Mouse (Mus musculus) liver, embryonic 11.5 days (tissue): ENCODE measurements around the gene Baz2b. TPM values are rescaled to one million over a fixed set of nuclear protein-coding genes. Genes with fewer than 3 reads are reported as not detected.

Experiments
- ATAC-seq: fragments of 200-750 bp; cut with Nextera tagmentation; replicated peaks from 2 replicates; pipeline ENCODE4 v1.8.0; 2017; ENCODE audit warnings: moderate number of reproducible peaks, mild to moderate bottlenecking, moderate TSS enrichment, moderate library complexity; ENCODE audit not compliant: low FRiP score
- DNase-seq: peaks from one replicate; pipeline ENCODE4 v3.0.0-alpha.2; 2017; ENCODE audit warnings: low spot score
- H3K27ac ChIP-seq: fragments of 300-500 bp; sonication (generic); 2 replicates; pipeline ENCODE4 v1.5.1; 2014; ENCODE audit warnings: mild to moderate bottlenecking, low read depth, low read length, control low read depth
- H3K27me3 ChIP-seq: fragments of 300-500 bp; sonication (generic); replicated peaks from 2 replicates; pipeline ENCODE4 v1.6.1; 2014; ENCODE audit warnings: low read length, mixed read lengths; ENCODE audit not compliant: control insufficient read depth, insufficient read depth
- H3K36me3 ChIP-seq: fragments of 300-500 bp; sonication (generic); 2 replicates; pipeline ENCODE4 v1.6.1; 2014; ENCODE audit warnings: mild to moderate bottlenecking, low read length, moderate library complexity, mixed read lengths; ENCODE audit not compliant: control insufficient read depth, insufficient read depth
- H3K4me1 ChIP-seq: fragments of 300-500 bp; sonication (generic); replicated peaks from 2 replicates; pipeline ENCODE4 v1.6.1; 2014; ENCODE audit warnings: low read length, mixed read lengths; ENCODE audit not compliant: control insufficient read depth, insufficient read depth
- H3K4me2 ChIP-seq: fragments of 300-500 bp; sonication (generic); 2 replicates; pipeline ENCODE4 v1.6.1; 2014; ENCODE audit warnings: mild to moderate bottlenecking, control low read depth, moderate library complexity
- H3K4me3 ChIP-seq: fragments of 300-500 bp; sonication (generic); 2 replicates; pipeline ENCODE4 v1.5.1; 2014; ENCODE audit warnings: low read depth, low read length, control low read depth
- H3K9ac ChIP-seq: fragments of 300-500 bp; sonication (generic); 2 replicates; pipeline ENCODE4 v1.6.1; 2014; ENCODE audit warnings: low read depth, low read length, control low read depth
- H3K9me3 ChIP-seq: fragments of 300-500 bp; sonication (generic); 2 replicates; pipeline ENCODE4 v1.6.1; 2016; ENCODE audit warnings: low read length, inconsistent platforms, mixed read lengths; ENCODE audit not compliant: control insufficient read depth
- WGBS: fragments of 180-500 bp; shearing (Covaris S2); extraction: QIAGEN DNeasy Blood & Tissue Kit; methylation state at CpG from one replicate; pipeline ENCODE4 v1.1.7; 2014; 5-methylcytosine and 5-hydroxymethylcytosine counted together
- polyA plus RNA-seq: library from polyadenylated mRNA; unstranded; fragments of >200 nt; fragmentation: Nextera tagmentation; extraction: Ambion mirVana; gene quantifications from 2 replicates; pipeline ENCODE4 v1.2.1, GENCODE M21; 2014

Baz2b gene
- polyA plus RNA-seq, 1 experiment from 2014 or later: 35.2 TPM

DNA sequence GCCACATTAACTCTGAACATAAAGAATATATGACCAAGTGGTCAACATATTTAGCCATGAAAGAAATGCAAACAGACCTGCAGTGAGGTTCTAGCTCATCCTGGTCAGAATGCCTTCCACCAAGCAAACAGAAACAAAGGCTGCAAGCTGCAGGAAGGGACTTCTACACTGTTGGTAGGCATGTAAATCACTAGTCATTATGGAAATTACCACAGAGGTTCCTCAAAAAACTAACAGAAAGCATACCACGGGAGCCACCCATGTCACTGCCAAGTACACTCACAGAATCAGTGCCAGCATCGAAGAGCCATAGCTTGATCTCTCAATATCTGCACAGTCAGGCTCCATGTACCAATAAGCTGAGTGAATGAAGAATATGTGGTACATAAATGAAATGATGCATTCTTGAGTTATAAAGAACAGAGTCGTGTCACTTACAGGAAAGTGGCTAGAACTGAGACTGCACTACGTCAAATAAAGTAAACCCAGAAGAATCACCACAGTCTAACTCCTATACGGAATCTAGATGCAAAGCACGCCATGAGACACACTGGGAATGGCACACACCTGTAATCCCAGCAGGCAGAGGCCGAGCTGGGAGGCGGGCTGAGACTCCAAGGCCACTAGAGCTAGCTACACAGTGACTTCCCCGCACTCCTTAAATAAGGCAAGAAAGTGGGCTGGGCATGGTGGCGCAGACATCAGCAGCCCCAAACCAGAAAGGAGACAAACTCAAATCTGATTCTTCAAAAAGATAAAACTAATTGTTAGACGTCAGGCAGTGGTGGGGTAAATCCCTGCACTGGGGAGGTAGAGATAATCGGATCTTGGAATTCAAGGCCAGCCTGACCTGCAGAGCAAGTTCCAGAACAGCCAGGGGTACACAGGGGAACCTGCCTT, 95.7 kb downstream of the Baz2b start:
- Histone ChIP-seq H3K27ac (no peak overlapping the region), H3K27me3 (no peaks in the 10 kb centered on the region), H3K4me2 (no peak overlapping the region), H3K4me3 (no peak overlapping the region), H3K4me1 (0 out of 2 replicates have a peak, but pooled peaks cover 7% of the 10 kb centered on the region), H3K9me3 (no peaks in the 10 kb centered on the region), H3K36me3 (peaks cover 3% of the 10 kb centered on the region), H3K9ac (no peak overlapping the region)
- DNase-seq (no peak), ATAC-seq (no peak)
- 77% methylated on average over 12 of the region's 12 CpGs for WGBS

DNA sequence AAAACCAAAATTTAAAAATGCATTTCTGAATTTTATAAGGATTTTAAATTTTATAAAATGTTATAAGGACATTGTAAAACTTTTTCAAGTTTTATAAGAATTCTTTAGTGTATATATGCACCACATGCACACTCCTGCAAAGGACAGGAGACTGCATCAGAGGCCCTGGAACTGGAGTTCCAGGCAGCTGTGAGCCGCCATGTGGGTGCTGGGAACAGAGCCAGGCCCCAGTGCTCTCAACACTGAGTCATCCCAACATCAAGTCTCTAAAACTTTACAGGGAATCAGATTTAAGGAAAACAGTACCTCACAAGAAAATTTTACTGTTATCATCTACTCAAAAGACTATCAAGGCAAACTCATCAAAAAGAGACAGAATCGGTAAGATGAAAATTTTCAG, 97.5 kb downstream of the Baz2b start:
- H3K4me2 ChIP-seq: no peak overlapping the region
- H3K9ac ChIP-seq: no peak overlapping the region
- no peak overlapping the region for H3K27ac ChIP-seq
- DNase-seq (no peak), ATAC-seq (no peak)
- H3K9me3 ChIP-seq: no peaks in the 10 kb centered on the region
- 0 out of 2 replicates have a peak, but pooled peaks cover 4% of the 10 kb centered on the region for H3K4me1 ChIP-seq
- no peak overlapping the region for H3K4me3 ChIP-seq
- no peaks in the 10 kb centered on the region for H3K27me3 ChIP-seq
- 96% methylated on average over 2 of the region's 2 CpGs for WGBS
- H3K36me3 ChIP-seq: peaks cover 3% of the 10 kb centered on the region

DNA sequence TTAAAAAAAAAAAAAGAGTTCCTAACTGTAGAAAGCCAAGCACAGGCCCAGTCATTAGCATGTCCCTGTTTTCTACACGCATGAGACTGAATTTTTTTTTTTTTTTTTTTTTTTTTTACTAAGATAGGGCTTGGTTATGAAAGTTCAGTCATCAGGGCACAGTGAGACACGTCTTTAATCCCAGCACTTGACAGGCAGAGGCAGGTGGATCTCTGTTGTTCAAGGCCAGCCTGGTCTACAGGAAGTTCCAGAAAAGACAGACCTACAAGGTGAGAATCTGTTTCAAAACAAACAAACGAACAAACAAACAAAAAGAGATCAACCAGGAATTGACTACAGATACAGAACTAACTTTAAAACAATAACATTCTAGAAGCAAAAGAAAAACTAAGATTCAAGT, 100.6 kb downstream of the Baz2b start:
- Histone ChIP-seq H3K9me3 (no peaks in the 10 kb centered on the region), H3K4me1 (no peaks in the 10 kb centered on the region), H3K27me3 (no peaks in the 10 kb centered on the region), H3K27ac (no peak overlapping the region), H3K4me3 (no peak overlapping the region), H3K4me2 (no peak overlapping the region), H3K9ac (no peak overlapping the region), H3K36me3 (peaks cover 3% of the 10 kb centered on the region)
- DNase-seq (no peak), ATAC-seq (no peak)
- 78% methylated on average over 3 of the region's 3 CpGs for WGBS

DNA sequence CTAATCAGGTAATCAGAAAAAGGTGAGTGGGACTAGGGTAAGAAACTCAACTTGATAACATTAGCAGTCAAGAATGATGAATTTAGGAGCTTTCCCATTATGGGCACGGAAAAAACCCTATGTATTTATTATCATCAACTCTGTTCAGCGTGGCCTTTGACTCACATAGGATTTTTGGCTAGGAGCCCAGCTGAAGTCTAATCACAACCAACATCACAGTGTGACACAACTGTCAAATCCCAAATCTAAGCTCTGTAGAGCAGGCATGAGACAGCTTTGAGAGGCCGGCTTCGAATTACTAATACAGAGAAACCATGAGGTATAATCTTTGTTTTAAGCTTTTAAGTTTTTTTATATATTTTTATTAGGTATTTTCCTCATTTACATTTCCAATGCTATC, 113.0 kb downstream of the Baz2b start:
- Histone ChIP-seq H3K4me2 (no peak overlapping the region), H3K27ac (no peak overlapping the region)
- WGBS: 84% methylated on average over 4 of the region's 4 CpGs

DNA sequence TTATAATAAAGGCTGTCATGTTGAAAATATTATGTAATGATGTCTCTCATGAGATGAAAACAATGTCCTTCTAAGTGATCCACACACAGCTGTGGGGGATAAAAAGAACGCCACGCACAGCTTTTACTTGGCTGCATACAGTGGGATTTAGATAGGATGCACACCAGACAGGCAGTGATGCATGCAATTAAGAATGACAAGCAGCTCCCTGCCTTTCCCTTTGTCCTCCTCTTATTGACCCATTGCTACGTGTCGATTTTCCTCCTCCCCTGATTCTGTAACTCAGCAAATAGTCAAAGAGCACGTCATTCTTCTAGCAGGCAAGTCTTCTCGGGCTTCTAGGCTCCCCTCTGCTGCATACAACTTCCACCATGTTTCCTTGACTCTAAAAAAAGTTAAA, 119.4 kb downstream of the Baz2b start:
- Histone ChIP-seq H3K9ac (no peak overlapping the region), H3K27ac (no peak overlapping the region), H3K36me3 (no peaks in the 10 kb centered on the region), H3K4me3 (no peak overlapping the region), H3K27me3 (no peaks in the 10 kb centered on the region), H3K4me1 (no peaks in the 10 kb centered on the region), H3K9me3 (no peaks in the 10 kb centered on the region), H3K4me2 (no peak overlapping the region)
- ATAC-seq (no peak), DNase-seq (no peak)
- 79% methylated on average over 6 of the region's 6 CpGs for WGBS

More for the DNA sequence above, 113.0 kb downstream of the Baz2b start:
- H3K36me3 ChIP-seq: no peaks in the 10 kb centered on the region
- DNase-seq (no peak), ATAC-seq (no peak)
- H3K9ac ChIP-seq: no peak overlapping the region
- no peaks in the 10 kb centered on the region for H3K27me3 ChIP-seq
- H3K4me3 ChIP-seq: no peak overlapping the region
- no peaks in the 10 kb centered on the region for H3K4me1 ChIP-seq
- no peaks in the 10 kb centered on the region for H3K9me3 ChIP-seq

DNA sequence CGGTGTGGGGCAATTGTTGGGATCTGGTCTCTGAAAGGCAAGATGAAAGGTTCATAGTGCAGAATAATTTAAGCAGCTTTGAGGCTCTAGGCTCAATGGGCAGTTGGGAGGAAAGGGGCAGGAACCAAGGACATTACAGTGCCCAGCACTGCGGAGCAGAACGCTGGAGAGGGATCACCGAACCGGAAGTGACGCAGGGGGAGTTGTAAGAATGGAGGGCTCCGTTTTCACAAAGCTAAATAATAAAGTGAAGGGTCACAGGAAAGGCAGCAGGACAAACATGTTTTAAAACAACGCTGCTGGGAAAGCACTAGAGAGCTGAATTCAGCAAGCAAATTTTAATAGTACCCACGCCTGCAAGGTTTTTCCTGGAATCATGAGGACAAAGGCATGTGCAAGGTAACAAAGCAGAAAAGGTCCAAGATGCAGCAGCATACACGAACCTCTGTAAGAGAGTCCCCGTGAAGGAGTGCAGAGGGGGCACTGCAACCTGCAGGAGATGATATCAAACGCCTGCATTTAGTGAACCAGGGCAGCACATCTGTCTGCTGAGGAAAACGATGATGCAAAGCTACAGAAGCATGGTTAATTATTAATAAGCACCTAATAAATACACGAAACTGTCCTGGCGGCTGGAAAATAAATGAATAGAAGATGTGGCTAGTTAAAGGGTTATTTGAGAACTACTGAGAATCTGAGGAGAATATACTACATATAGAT, 120.0 kb downstream of the Baz2b start:
- Histone ChIP-seq H3K36me3 (no peaks in the 10 kb centered on the region), H3K27ac (no peak overlapping the region), H3K9ac (no peak overlapping the region), H3K4me1 (no peaks in the 10 kb centered on the region), H3K4me3 (no peak overlapping the region), H3K9me3 (no peaks in the 10 kb centered on the region), H3K27me3 (no peaks in the 10 kb centered on the region), H3K4me2 (no peak overlapping the region)
- no peak for DNase-seq
- 78% methylated on average over 15 of the region's 15 CpGs for WGBS
- ATAC-seq: no peak

DNA sequence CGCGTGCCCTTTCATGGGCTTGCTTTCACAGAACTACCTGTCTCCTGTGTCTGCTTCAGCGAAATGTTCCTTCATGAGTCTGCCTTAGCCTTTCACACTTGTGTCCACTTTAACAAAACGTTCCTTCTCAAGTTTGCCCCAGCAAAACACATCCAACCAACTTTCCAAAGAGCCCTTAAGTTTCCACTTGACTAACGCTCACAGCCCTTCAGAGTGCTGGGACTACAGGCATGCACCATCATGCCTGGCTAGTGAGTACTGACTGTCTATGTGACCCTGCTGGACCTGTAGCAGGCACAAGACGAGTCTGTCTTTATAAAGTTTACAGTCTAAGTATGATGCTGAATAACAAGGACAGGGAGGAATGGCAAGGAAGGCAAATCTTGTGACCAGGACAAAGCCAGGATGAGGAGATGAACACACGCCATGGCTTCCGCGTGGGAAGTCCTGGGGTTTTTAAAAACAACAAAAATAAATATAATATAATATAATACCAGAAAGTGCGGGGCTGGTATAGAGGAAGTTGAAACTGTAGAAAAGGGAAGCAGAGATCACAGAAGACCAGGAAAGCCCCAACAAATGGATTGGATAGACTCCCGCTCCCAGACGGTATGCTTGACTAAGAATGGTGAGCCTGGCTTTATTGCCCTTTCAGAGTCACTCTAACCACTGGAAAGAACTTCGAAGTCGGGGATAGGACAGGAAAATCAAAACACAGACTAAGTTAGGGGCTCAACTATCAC, 120.7 kb downstream of the Baz2b start:
- H3K4me3 ChIP-seq: no peak overlapping the region
- no peaks in the 10 kb centered on the region for H3K36me3 ChIP-seq
- H3K4me2 ChIP-seq: no peak overlapping the region
- no peak overlapping the region for H3K9ac ChIP-seq
- no peaks in the 10 kb centered on the region for H3K27me3 ChIP-seq
- no peaks in the 10 kb centered on the region for H3K9me3 ChIP-seq
- DNase-seq: no peak
- H3K27ac ChIP-seq: no peak overlapping the region
- H3K4me1 ChIP-seq: no peaks in the 10 kb centered on the region
- WGBS: 88% methylated on average over 14 of the region's 14 CpGs
- ATAC-seq: no peak

DNA sequence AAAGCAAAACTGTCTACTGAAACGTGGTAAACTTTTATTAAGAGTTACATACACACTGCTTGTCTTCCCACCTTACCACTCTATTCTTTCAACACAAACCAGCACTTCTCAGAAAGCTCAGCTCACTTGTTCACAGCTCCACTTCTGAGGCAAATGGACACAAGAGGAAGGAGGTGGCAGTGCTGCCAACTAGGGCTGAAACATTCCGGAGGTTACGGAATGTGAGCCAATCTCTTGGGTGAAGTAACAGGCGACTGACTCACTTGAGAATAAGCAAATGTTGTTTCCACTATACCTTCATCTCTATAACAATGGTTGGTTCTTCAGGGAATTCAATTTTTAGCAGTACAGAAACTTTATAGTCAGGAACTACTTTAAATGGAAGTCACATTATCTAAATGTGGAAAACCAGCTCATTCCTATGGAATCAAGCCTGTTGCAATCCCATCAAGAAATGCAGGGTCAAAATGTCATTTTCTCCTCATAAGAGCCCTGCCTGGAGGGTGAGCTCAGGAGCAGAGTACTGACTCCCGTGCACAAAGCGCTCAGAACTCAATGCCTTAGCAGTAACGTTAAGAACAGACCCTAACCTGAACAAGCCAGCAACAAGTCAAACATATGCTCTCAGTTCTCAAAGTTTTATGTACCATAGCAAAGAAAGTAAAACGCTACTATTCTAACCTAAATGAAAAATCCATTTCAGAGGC, 123.3 kb downstream of the Baz2b start:
- H3K27me3 ChIP-seq: no peaks in the 10 kb centered on the region
- DNase-seq: no peak
- H3K36me3 ChIP-seq: no peaks in the 10 kb centered on the region
- ATAC-seq: no peak
- WGBS: 86% methylated on average over 8 of the region's 8 CpGs
- H3K27ac ChIP-seq: no peak overlapping the region
- H3K4me2 ChIP-seq: no peak overlapping the region
- no peak overlapping the region for H3K9ac ChIP-seq
- H3K4me1 ChIP-seq: peaks cover 2% of the 10 kb centered on the region; the same call in 1 of the 2 replicates
- no peak overlapping the region for H3K4me3 ChIP-seq
- no peaks in the 10 kb centered on the region for H3K9me3 ChIP-seq
